Mouse (Mus musculus): ENCODE data around the gene Arntl. TPM values are rescaled to one million over a fixed set of nuclear protein-coding genes. Genes with fewer than 3 reads are reported as not detected.

The Arntl gene
- polyA plus RNA-seq, 1 experiment from 2014 or later, result 7.7 TPM

GRCm38 (mm10) chr7:113219864-113220263 is 12.6 kb downstream of the Arntl start:
- no peak overlapping the region for H3K4me3 ChIP-seq (ENCODE audit: low read depth, low read length)
- H3K9ac ChIP-seq (ENCODE audit: low read depth, low read length), result no peak overlapping the region
- no peak overlapping the region for H3K27ac ChIP-seq (ENCODE audit: low read depth, low read length)
- H3K36me3 ChIP-seq (ENCODE audit: control insufficient read depth, insufficient read depth, low read length), result no peaks in the 10 kb centered on the region
- no peaks in the 10 kb centered on the region for H3K9me3 ChIP-seq (ENCODE audit: control insufficient read depth, low read length)
- H3K27me3 ChIP-seq (ENCODE audit: control insufficient read depth, insufficient read depth, low read length), result no peaks in the 10 kb centered on the region
- ATAC-seq (ENCODE audit: low FRiP score) (no peak), DNase-seq (ENCODE audit: low spot score) (no peak)
- no peak overlapping the region for H3K4me2 ChIP-seq (replicated peaks; ENCODE audit: low read depth, low read length)
- H3K4me1 ChIP-seq (replicated peaks; ENCODE audit: control insufficient read depth, insufficient read depth, low read length), result no peaks in the 10 kb centered on the region
- 89% methylated on average over 3 of the region's 3 CpGs for WGBS

DNA sequence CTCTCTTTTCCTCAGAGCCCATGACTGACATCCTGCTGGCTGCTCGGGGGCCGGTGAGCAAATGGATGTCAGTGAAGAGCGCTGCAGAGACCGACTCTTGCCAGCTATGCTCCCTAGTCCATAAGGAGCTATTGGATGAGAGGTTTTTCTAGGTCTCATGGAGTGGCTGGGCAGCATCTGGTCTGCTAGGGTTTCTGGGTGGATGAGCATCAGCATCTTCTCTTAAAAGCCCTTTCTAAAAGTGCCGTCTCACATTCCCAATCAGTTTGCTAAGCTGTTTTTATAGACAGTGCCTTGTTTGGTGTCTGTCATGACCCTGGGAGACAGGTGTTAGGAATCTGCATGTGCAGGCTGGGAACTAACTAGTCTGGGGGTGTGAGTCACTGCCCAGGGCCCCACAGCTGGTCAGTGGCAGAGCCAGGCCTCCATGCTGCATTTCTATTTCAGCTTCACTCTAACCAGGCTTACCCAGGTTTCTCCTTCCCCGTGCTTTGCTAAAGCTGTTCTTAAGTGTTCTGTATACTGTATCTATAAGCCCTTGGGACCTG is 13.5 kb downstream of the Arntl start:
- H3K4me1 ChIP-seq (replicated peaks; ENCODE audit: control insufficient read depth, insufficient read depth, low read length), result no peaks in the 10 kb centered on the region
- no peaks in the 10 kb centered on the region for H3K36me3 ChIP-seq (ENCODE audit: control insufficient read depth, insufficient read depth, low read length)
- WGBS, result 81% methylated on average over 6 of the region's 6 CpGs
- H3K9me3 ChIP-seq (ENCODE audit: control insufficient read depth, low read length), result no peaks in the 10 kb centered on the region
- no peak overlapping the region for H3K4me3 ChIP-seq (ENCODE audit: low read depth, low read length)
- ATAC-seq (ENCODE audit: low FRiP score) (no peak), DNase-seq (ENCODE audit: low spot score) (no peak)
- H3K4me2 ChIP-seq (replicated peaks; ENCODE audit: low read depth, low read length), result no peak overlapping the region
- H3K27ac ChIP-seq (ENCODE audit: low read depth, low read length), result no peak overlapping the region
- no peak overlapping the region for H3K9ac ChIP-seq (ENCODE audit: low read depth, low read length)
- H3K27me3 ChIP-seq (ENCODE audit: control insufficient read depth, insufficient read depth, low read length), result no peaks in the 10 kb centered on the region

DNA sequence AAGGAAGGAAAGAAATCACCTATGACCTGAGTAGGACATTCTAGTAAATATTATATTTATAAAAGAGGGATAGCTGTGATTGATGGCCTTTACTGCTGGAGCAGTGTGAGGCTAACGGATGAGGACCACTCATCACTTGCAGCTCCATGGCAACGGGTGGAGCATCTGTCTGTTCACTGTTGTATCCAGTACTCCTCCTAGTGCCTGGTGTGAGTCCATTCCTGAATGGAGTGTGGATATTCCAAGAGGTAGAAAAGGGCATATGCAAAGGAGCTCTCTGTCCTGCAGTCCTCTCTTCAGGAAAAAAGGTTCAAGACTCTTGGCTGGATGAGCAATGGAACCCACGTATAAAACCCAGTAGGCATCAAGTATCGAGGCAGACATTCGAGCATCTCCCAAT is 15.6 kb downstream of the Arntl start:
- Histone ChIP-seq H3K27me3 (ENCODE audit: control insufficient read depth, insufficient read depth, low read length) (no peaks in the 10 kb centered on the region), H3K4me1 (replicated peaks; ENCODE audit: control insufficient read depth, insufficient read depth, low read length) (no peaks in the 10 kb centered on the region), H3K9me3 (ENCODE audit: control insufficient read depth, low read length) (no peaks in the 10 kb centered on the region), H3K27ac (ENCODE audit: low read depth, low read length) (no peak overlapping the region), H3K4me3 (ENCODE audit: low read depth, low read length) (no peak overlapping the region), H3K4me2 (replicated peaks; ENCODE audit: low read depth, low read length) (no peak overlapping the region), H3K36me3 (ENCODE audit: control insufficient read depth, insufficient read depth, low read length) (no peaks in the 10 kb centered on the region), H3K9ac (ENCODE audit: low read depth, low read length) (no peak overlapping the region)
- WGBS, result 72% methylated on average over 5 of the region's 5 CpGs
- DNase-seq (ENCODE audit: low spot score), result no peak
- no peak for ATAC-seq (ENCODE audit: low FRiP score)

- ATAC-seq (ENCODE audit: low FRiP score) (no peak), DNase-seq (ENCODE audit: low spot score) (no peak)
- Histone ChIP-seq H3K4me3 (ENCODE audit: low read depth, low read length) (no peak overlapping the region), H3K9ac (ENCODE audit: low read depth, low read length) (no peak overlapping the region), H3K9me3 (ENCODE audit: control insufficient read depth, low read length) (no peaks in the 10 kb centered on the region), H3K36me3 (ENCODE audit: control insufficient read depth, insufficient read depth, low read length) (no peaks in the 10 kb centered on the region), H3K4me2 (replicated peaks; ENCODE audit: low read depth, low read length) (no peak overlapping the region), H3K27ac (ENCODE audit: low read depth, low read length) (no peak overlapping the region), H3K27me3 (ENCODE audit: control insufficient read depth, insufficient read depth, low read length) (no peaks in the 10 kb centered on the region), H3K4me1 (replicated peaks; ENCODE audit: control insufficient read depth, insufficient read depth, low read length) (no peaks in the 10 kb centered on the region)
- WGBS, result 94% methylated on average over 1 of the region's 1 CpGs
Measured at GRCm38 (mm10) chr7:113224620-113225019, 17.4 kb downstream of the Arntl start.

- H3K27ac ChIP-seq (ENCODE audit: low read depth, low read length), result no peak overlapping the region
- H3K4me2 ChIP-seq (replicated peaks; ENCODE audit: low read depth, low read length), result no peak overlapping the region
- H3K9me3 ChIP-seq (ENCODE audit: control insufficient read depth, low read length), result no peaks in the 10 kb centered on the region
- WGBS, result 81% methylated on average over 6 of the region's 6 CpGs
- H3K36me3 ChIP-seq (ENCODE audit: control insufficient read depth, insufficient read depth, low read length), result no peaks in the 10 kb centered on the region
- H3K4me1 ChIP-seq (replicated peaks; ENCODE audit: control insufficient read depth, insufficient read depth, low read length), result no peaks in the 10 kb centered on the region
- H3K4me3 ChIP-seq (ENCODE audit: low read depth, low read length), result no peak overlapping the region
- no peak overlapping the region for H3K9ac ChIP-seq (ENCODE audit: low read depth, low read length)
- no peaks in the 10 kb centered on the region for H3K27me3 ChIP-seq (ENCODE audit: control insufficient read depth, insufficient read depth, low read length)
- ATAC-seq (ENCODE audit: low FRiP score) (no peak), DNase-seq (ENCODE audit: low spot score) (no peak)
Measured at GRCm38 (mm10) chr7:113228498-113228897, 21.2 kb downstream of the Arntl start.

DNA sequence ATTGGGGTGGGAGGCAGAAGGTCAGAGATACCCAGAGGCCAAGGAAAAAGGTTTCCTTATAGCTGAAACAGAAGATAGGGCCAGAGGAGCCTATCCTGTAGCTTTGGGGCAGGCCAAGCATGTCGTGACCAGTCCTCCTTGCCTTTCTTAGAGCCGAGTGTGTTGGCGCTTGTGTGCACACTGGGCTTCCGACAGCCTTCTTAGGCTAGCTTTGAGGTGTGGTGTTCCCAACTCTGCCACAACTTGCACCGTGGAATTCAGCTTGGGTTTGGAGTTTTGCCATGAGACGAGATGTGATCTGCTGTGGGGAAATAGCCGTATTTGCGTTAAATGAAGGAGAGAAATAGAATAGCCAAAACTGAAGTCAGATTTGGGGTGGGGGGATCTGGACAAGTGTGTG is 28.9 kb downstream of the Arntl start:
- 89% methylated on average over 8 of the region's 8 CpGs for WGBS

DNA sequence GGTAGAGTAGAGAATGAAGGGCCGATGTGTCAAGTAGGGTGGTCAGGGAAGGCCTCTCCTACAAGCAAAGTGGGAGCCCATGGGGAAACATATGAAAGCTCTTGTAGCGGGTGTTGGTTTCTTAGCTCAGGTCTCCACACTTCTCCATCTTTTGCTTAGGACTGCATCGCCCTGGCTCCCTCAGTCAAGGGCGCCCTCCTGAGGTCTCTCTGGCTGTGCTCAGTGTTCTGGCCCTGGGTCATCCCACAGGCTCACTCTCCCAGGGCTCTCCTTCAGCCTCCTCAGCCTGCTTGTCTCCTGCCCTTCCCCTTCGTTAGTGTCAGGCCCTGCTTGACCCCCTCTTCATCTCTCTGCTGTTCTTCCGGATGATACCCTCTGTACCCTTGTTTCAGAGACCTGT is 31.1 kb downstream of the Arntl start:
- no peak overlapping the region for H3K4me3 ChIP-seq (ENCODE audit: low read depth, low read length)
- no peak for ATAC-seq (ENCODE audit: low FRiP score)
- H3K9me3 ChIP-seq (ENCODE audit: control insufficient read depth, low read length), result no peaks in the 10 kb centered on the region
- DNase-seq (ENCODE audit: low spot score), result no peak
- H3K27ac ChIP-seq (ENCODE audit: low read depth, low read length), result no peak overlapping the region
- no peaks in the 10 kb centered on the region for H3K27me3 ChIP-seq (ENCODE audit: control insufficient read depth, insufficient read depth, low read length)
- no peaks in the 10 kb centered on the region for H3K36me3 ChIP-seq (ENCODE audit: control insufficient read depth, insufficient read depth, low read length)
- H3K9ac ChIP-seq (ENCODE audit: low read depth, low read length), result no peak overlapping the region
- no peaks in the 10 kb centered on the region for H3K4me1 ChIP-seq (replicated peaks; ENCODE audit: control insufficient read depth, insufficient read depth, low read length)
- WGBS, result 73% methylated on average over 6 of the region's 6 CpGs
- no peak overlapping the region for H3K4me2 ChIP-seq (replicated peaks; ENCODE audit: low read depth, low read length)

More for the DNA sequence above, 28.9 kb downstream of the Arntl start:
- no peaks in the 10 kb centered on the region for H3K4me1 ChIP-seq (replicated peaks; ENCODE audit: control insufficient read depth, insufficient read depth, low read length)
- H3K9ac ChIP-seq (ENCODE audit: low read depth, low read length), result no peak overlapping the region
- no peak overlapping the region for H3K4me3 ChIP-seq (ENCODE audit: low read depth, low read length)
- no peak overlapping the region for H3K4me2 ChIP-seq (replicated peaks; ENCODE audit: low read depth, low read length)
- no peak for DNase-seq (ENCODE audit: low spot score)
- ATAC-seq (ENCODE audit: low FRiP score), result no peak
- H3K36me3 ChIP-seq (ENCODE audit: control insufficient read depth, insufficient read depth, low read length), result no peaks in the 10 kb centered on the region
- H3K27ac ChIP-seq (ENCODE audit: low read depth, low read length), result no peak overlapping the region
- no peaks in the 10 kb centered on the region for H3K9me3 ChIP-seq (ENCODE audit: control insufficient read depth, low read length)
- no peaks in the 10 kb centered on the region for H3K27me3 ChIP-seq (ENCODE audit: control insufficient read depth, insufficient read depth, low read length)

DNA sequence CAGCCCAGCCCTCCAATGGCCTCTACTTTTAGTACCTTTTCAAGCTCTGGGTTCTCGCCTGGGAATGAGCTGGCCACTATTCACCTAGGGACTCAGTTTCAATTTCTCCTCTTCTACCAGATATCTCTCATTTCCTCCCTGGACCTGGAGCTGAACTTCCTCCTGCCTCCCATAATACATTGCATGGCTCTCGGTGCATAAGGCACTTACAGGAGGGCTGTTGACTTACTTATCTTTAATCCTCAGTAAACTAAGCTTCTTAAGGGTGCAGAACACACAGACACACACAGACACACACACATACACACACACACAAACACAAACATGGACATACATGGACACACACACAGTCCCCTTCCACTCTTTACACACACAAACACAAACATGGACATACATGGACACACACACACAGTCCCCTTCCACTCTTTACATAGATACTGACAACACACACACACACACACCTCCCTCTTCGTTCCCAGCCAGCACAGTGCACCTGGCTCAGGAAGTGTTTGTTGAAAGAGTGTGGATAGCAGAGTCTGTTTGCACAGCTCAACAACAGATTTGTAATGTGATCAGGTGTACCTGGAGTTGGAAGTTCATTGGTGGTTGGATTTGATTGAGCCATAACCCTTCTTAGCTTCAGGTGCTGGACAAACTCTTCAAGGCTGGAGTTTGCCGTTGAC is 32.3 kb downstream of the Arntl start:
- WGBS, result 83% methylated on average over 4 of the region's 4 CpGs
- Histone ChIP-seq H3K4me3 (ENCODE audit: low read depth, low read length) (no peak overlapping the region), H3K27me3 (ENCODE audit: control insufficient read depth, insufficient read depth, low read length) (no peaks in the 10 kb centered on the region), H3K4me2 (replicated peaks; ENCODE audit: low read depth, low read length) (no peak overlapping the region), H3K9ac (ENCODE audit: low read depth, low read length) (no peak overlapping the region), H3K27ac (ENCODE audit: low read depth, low read length) (no peak overlapping the region), H3K36me3 (ENCODE audit: control insufficient read depth, insufficient read depth, low read length) (no peaks in the 10 kb centered on the region), H3K9me3 (ENCODE audit: control insufficient read depth, low read length) (no peaks in the 10 kb centered on the region), H3K4me1 (replicated peaks; ENCODE audit: control insufficient read depth, insufficient read depth, low read length) (no peaks in the 10 kb centered on the region)
- no peak for DNase-seq (ENCODE audit: low spot score)
- ATAC-seq (ENCODE audit: low FRiP score), result no peak

DNA sequence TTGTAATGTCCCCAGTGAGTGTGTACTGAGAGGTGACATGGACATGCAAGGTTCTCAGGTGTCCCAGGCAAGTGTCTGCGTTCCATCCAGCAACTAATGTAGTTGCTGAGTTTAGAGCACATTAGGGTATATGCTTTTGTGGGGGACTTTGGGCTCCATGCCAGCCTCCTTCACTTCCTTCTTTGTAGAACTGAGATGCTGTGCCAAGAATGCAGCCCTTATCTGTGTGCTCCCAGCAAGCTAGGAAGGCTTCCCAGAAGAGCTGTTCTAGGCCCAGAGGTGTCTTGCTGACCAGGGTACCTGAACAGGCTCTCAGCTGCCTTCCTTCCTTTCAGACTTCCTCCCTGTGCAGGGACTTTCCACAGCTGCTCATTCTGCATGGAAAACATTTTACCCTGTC is 33.2 kb downstream of the Arntl start:
- Histone ChIP-seq H3K27me3 (ENCODE audit: control insufficient read depth, insufficient read depth, low read length) (no peaks in the 10 kb centered on the region), H3K4me1 (replicated peaks; ENCODE audit: control insufficient read depth, insufficient read depth, low read length) (no peaks in the 10 kb centered on the region), H3K9me3 (ENCODE audit: control insufficient read depth, low read length) (no peaks in the 10 kb centered on the region), H3K36me3 (ENCODE audit: control insufficient read depth, insufficient read depth, low read length) (no peaks in the 10 kb centered on the region), H3K4me3 (ENCODE audit: low read depth, low read length) (no peak overlapping the region), H3K4me2 (replicated peaks; ENCODE audit: low read depth, low read length) (no peak overlapping the region), H3K9ac (ENCODE audit: low read depth, low read length) (no peak overlapping the region), H3K27ac (ENCODE audit: low read depth, low read length) (no peak overlapping the region)
- ATAC-seq (ENCODE audit: low FRiP score) (no peak), DNase-seq (ENCODE audit: low spot score) (no peak)
- 88% methylated on average over 1 of the region's 1 CpGs for WGBS
